Mouse (Mus musculus) Muller cell, postnatal 12 days (primary cell): ENCODE data around the gene Lrmda.

Experiments used
- DNase-seq: peaks from one replicate; pipeline ENCODE4 v3.0.0-alpha.2; 2015; ENCODE audit errors: inconsistent ontology term

Lrmda gene

GRCm38 (mm10) chr14:22323530-22324292 lies 304.2 kb downstream of the Lrmda start:
- DNase-seq: no peak

GRCm38 (mm10) chr14:22326218-22326964 lies 306.9 kb downstream of the Lrmda start:
- no peak for DNase-seq

GRCm38 (mm10) chr14:22329191-22329590 lies 309.7 kb downstream of the Lrmda start:
- DNase-seq: no peak

DNA sequence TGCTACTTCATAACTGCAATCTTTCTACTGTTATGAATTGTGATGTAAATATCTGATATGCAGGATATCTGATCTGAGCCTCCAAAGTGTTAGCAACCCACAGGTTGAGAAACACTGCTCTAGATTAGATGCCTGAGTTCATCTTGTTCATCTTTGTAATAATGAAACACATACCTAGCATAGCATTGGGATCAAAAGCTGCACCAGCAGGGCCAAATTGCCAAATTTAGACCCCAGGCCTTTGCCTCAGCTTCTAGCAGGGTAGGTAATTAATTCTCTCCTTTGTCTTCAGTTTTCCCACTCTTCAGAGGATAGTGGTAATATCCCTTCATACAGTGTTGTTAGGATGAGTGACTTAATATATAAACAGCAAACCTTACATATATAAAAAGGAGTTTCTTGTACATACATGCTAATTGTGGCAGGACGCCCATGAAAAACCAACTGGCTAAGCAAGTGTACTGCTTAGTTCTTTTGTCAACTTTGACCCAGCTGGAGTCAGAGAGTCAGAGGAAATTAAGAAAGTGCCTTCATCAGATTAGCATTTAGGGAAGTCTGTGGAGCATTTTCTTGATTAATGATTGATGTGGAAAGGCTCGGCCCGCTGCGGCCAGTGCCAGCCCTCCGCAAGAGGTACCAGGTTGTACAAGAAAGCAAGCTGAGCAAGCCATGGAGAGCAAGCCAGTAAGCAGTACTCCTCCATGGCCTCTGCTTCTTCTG lies 315.7 kb downstream of the Lrmda start:
- DNase-seq: no peak

- DNase-seq: no peak
Observed at GRCm38 (mm10) chr14:22339176-22339575, 319.7 kb downstream of the Lrmda start.

- DNase-seq: no peak
Observed at GRCm38 (mm10) chr14:22343357-22343756, 323.8 kb downstream of the Lrmda start.

DNA sequence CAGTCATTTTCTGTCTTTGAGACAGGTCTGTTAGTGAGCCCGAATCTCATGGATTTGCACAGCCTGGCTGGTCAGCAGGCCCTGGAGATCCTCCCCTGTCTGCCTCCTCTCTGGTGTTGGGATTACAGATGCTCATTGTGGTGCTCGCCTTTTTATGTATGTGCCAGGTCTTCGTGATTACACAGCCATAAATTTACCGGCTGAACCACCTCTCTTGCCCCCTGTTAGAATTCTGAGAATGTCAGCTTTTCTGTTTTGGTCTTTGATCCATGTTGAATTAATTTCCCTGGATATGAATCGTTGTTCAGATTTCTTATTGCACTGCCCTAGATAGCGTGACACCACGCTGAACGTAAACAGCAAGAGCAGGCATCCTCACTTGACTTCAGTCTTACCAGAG lies 325.7 kb downstream of the Lrmda start:
- DNase-seq: no peak

DNA sequence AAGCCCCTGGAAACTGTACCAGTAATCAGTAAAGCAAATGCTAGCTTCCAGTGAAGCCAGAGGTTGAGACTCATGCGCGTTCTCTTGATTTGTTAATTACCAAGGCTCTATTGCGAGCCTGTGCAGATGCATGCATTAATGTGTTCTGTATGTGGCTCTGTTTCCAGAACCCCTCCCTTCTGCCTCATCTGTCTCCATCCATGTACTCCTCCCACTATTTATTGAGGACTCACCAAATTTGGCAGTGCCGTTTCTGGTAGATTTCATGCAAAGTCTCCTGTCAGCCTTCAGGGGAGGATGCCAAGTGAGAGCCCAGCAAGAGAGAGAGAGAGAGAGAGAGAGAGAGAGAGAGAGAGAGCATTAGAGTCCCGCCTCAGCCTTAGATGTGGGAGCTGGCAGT lies 334.1 kb downstream of the Lrmda start:
- no peak for DNase-seq

DNA sequence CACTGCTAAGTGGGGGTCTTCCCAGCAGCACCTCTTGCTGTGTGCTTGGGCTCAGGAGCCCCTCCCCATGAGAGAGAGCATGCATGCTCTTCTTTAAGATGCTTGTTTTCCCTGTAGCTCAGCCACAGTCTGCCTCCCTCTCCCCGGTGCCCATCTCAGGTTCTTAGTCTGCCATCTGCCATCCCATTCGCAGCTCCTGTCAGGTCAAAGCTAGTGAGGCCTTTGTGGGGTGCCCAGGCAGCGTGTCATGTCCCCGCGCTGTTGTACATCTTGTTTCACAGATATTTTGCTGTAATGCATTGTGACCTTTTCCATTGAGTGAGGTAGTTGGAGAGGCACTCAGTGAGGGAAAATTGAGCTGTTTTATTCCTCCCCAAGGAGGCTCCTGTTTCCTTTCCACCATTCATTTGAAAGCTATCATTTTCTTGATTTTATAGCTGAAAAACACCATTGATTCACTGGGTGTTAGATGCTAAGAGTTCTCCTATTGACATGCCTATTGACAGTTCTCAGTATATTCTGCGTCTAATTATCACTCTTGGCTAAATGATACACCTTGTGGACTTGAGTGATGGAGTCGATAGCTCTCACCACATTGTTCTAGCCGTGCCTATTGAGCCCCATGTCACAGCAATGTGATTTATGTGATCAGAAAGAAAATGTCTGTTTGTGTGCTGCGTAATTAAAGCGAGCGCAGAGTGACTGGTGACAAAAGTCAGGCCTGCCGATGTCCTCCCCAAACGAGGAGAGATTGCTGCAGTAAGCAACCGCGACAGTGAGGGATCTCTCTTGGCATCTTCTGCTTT lies 335.5 kb downstream of the Lrmda start:
- no peak for DNase-seq

GRCm38 (mm10) chr14:22357991-22358503 lies 338.5 kb downstream of the Lrmda start:
- peak; percentile 70 for DNase-seq

GRCm38 (mm10) chr14:22364010-22364748 lies 344.7 kb downstream of the Lrmda start:
- peak; percentile 47 for DNase-seq

DNA sequence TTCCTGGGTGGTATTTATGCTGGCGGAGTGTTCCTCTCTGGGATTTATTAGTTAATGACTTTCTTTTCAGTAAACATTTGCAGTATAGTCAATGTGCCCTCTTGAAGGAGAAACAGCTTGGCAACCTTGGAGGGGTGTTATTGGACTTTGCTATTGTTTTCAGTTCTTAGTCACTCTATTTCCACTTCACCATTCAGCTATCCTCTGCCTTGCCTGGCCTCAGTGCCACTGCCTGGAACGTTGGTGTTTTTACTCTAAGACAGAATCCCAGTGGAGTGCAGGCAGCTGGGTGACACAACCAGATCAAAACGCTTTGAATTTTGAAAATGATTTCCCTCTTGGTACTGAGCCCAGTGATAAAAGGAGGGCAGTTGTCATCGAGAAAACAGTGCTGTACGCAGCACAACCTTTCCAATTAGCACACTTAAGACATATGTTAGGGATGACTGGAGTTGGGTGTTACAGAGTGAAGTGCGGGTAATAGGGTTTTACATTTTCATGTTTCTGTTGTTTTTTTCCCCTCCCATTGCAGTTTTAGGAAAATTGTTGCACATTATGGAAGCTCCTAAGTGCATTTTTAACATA lies 345.4 kb downstream of the Lrmda start:
- DNase-seq: peak; percentile 14

DNA sequence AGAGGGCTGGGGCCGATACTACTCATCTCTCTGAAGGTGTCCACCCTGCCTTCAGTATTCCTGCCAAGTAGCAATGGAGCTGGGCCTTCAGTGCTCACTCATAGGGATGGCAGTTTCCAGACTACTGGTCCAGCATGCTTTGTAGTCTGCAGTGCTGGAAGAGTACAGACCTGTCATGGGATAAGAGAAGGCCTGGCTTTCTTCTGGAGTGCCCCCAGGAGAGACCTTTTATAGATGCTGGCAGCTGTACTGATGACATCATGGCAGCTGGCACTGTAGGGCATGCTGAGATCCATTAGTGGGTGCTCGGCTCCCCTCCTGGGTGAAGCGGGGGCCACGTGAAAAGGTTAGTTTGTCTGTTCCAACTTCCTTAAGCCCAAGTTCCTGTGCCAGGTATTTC lies 348.1 kb downstream of the Lrmda start:
- no peak for DNase-seq

GRCm38 (mm10) chr14:22371136-22371535 lies 351.6 kb downstream of the Lrmda start:
- no peak for DNase-seq

DNA sequence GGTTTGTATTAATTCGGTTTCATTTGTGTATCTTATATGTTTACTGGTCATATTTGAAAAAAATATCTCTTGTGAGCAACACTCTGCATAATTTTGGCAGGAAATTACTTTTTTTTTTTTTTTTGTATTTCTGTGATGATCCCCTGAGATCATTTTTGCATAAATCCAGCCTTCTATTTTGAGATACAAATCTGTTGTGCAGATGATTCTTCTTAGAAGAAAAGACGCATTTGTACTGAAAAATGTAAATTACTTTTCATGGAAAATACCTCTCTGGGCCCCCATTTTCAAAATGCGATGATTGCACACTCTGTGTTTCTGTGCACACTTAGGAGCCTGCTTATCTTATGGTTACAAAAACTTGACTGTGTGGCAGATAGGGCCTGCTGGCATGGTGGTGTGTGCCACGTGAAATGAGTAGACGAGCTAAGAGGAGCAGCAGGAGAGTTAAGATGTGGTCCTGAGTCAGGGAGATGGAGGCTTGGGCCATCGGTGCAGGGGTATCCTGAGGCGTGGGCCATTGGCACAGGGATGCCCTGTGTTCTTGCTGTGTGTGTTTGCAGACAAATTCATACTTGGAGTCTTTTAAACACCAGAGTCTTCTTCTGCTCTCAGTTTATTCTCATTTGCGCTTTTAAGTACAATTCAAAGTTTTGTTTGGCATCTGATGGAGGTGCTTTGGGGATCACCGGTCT lies 353.3 kb downstream of the Lrmda start:
- DNase-seq: no peak

DNA sequence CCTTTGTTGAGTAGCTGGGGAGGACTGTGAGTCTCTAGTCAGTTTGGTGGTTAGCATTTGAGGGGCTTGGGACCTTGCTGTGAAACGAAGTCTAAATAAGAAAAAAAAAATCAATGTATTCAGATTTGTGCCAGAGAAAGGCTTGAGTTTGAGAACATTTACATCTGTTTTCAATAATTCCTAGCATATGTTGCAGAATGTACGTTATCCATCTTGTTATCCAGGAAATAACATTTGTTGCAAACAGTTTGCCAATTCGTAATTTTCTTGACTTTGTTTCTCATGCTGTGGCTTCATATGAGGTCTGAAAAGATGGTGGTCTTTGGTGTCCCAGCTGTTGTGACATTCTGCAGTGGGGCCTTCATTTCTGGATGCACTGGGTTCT lies 353.8 kb downstream of the Lrmda start:
- no peak for DNase-seq

DNA sequence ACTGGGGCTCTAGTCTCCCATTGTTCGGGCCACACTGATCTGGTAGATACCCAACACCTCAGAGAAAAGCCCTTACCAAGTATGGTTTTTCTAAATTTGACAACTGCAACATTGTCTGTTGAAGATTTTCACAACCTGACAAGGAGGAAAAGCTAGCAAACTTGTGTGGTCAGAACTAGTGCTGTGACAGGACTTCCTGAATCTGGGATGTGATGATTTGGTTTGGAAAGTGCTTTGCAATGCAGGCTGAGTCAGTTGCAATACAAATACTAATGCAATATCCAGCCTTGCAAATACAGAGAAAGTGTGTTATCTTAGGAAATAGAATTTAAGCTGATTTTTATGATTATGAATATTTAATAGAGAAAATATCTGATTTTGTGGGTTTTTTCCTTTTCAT lies 357.6 kb downstream of the Lrmda start:
- no peak for DNase-seq

DNA sequence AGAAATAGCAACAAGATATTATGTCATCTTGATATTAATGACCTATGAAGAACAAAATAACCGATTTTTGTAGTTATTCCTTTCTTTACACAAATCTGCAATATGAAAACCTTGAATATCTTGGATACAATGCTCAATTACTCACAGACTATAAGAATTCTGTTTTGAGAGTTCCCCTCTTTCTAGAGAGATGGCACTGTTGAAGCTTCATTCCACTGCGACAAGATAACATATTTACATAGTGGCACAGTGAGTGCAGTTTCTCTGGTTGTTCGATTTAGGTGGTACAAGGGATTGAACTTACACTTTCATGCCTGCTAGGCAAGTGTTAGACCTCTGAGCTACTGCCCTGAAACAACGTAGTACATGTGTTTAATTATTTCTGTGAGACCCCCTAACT lies 362.6 kb downstream of the Lrmda start:
- no peak for DNase-seq

DNA sequence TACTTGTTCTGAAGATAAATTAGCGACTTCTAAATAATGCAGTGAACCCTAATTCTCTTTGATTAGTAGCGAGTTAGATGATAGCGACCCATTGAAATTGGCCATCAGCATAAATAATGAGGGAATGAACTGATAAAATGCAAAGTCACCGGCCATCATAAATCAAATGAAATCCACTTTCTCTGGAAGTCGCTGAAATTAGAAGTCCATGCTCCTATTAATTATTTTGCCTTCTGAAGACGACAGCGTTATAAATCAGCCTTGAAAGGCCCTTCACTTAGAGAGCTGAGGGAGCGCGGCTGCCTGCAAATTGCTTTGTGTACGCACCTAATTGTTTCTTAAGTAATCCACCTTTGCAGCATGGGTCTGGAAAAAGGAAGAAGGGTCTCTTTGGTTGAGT lies 374.1 kb downstream of the Lrmda start:
- DNase-seq: no peak

DNA sequence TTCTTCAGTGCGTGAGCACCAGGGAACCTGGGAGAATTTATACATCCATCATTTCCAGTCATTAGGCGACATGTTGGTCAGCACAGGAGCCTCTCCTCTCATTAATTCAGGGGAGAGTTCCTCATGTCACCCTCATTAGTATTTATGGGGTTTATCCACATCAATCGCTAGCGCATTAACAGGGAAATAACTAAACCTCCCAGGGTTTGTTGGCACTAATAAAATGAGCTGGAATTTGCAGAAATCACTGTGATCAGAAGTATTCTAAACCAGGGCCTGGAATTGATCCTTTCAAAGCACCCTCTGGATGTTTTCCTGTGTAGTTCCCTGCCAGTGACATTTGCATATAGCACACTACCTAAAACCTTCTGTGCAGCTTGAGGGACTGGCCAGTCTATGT lies 382.9 kb downstream of the Lrmda start:
- no peak for DNase-seq
